ENCODE assay signal across 16 mouse cellular contexts in genomic region chr4:135113656-135114055, GRCm38 (mm10). TPM values are rescaled to one million over a fixed set of nuclear protein-coding genes. Genes with fewer than 3 reads are reported as not detected.
"Had no signal": no experiment of that assay in that cellular context is flagged by ENCODE, and none has a peak within 500 bp of the region (broad histone marks: within the 10 kb centered on the region; RNA-seq: fewer than 3 reads in every experiment).

No protein-coding gene starts in this region.

- H3K9ac ChIP-seq: neural tube, embryonic 15.5 days; stomach, embryonic 15.5 days had no signal

- H3K36me3 ChIP-seq: neural tube, embryonic 15.5 days; stomach, embryonic 15.5 days had no signal

- H3K27me3 ChIP-seq: stomach, embryonic 15.5 days had no signal

- H3K4me2 ChIP-seq: neural tube, embryonic 15.5 days; stomach, embryonic 15.5 days had no signal

- H3K4me1 ChIP-seq: neural tube, embryonic 15.5 days; stomach, embryonic 15.5 days had no signal

- H3K4me3 ChIP-seq: neural tube, embryonic 15.5 days; stomach, embryonic 15.5 days had no signal

- DNase-seq: retina, postnatal 1 day; right cerebral cortex, adult 18-20 months; right cerebral cortex, postnatal 14 days; right cerebral cortex, postnatal 25 days; right cerebral cortex, postnatal 4 days; spleen, adult 18-20 months; thymus, adult 18-20 months; thymus, adult 2 months; thymus, postnatal 14 days; thymus, postnatal 25 days; thymus, postnatal 36 days; thymus, postnatal 4 days had no signal

- H3K27ac ChIP-seq: neural tube, embryonic 15.5 days; stomach, embryonic 15.5 days; stomach, postnatal 0 days had no signal

RNA-seq across cellular contexts. Expression of gene Runx3, which starts 6.8 kb away (rescaled TPM):
- polyA plus RNA-seq: neural tube, embryonic 14.5 days had no signal
